Mouse (Mus musculus): ENCODE data around the gene Cask. TPM values are rescaled to one million over a fixed set of nuclear protein-coding genes. Genes with fewer than 3 reads are reported as not detected.
A peak's percentile ranks its signal among the peaks of the same experiment; 100 is the strongest.

The Cask gene
- total RNA-seq, 2 experiments from 2014 or later = 32.9 to 42.1 TPM

- DNase-seq = no peak
Measured at GRCm38 (mm10) chrX:13720296-13720829, 130.8 kb downstream of the Cask start.

- DNase-seq = no peak
Measured at GRCm38 (mm10) chrX:13718283-13718682, 132.9 kb downstream of the Cask start.

- no peak for DNase-seq
Measured at GRCm38 (mm10) chrX:13716796-13717569, 134.2 kb downstream of the Cask start.

GRCm38 (mm10) chrX:13710174-13710573 is 141.0 kb downstream of the Cask start:
- peak; percentile 40 to 51 for DNase-seq

- peak in 1 of 2 experiments; percentile 5 for DNase-seq
Measured at GRCm38 (mm10) chrX:13705051-13705450, 146.1 kb downstream of the Cask start.

GRCm38 (mm10) chrX:13700681-13701080 is 150.5 kb downstream of the Cask start:
- DNase-seq = no peak

GRCm38 (mm10) chrX:13691865-13692264 is 159.3 kb downstream of the Cask start:
- no peak for DNase-seq

GRCm38 (mm10) chrX:13688356-13688755 is 162.8 kb downstream of the Cask start:
- no peak for DNase-seq

GRCm38 (mm10) chrX:13686589-13686988 is 164.6 kb downstream of the Cask start:
- no peak for DNase-seq

GRCm38 (mm10) chrX:13681748-13682147 is 169.4 kb downstream of the Cask start:
- DNase-seq = no peak

- DNase-seq = no peak
Measured at GRCm38 (mm10) chrX:13673001-13673400, 178.2 kb downstream of the Cask start.

- no peak for DNase-seq
Measured at GRCm38 (mm10) chrX:13670342-13670741, 180.8 kb downstream of the Cask start.

- no peak for DNase-seq
Measured at GRCm38 (mm10) chrX:13668867-13669266, 182.3 kb downstream of the Cask start.

- DNase-seq = no peak
Measured at GRCm38 (mm10) chrX:13661063-13661462, 190.1 kb downstream of the Cask start, which contains the start of gene Gpr82. Gene Gpr82, plus strand, starts transcription at chrX:13661363.

- no peak for DNase-seq
Measured at GRCm38 (mm10) chrX:13659201-13659890, 191.8 kb downstream of the Cask start.

- DNase-seq = no peak
Measured at GRCm38 (mm10) chrX:13658616-13659140, 192.5 kb downstream of the Cask start.

GRCm38 (mm10) chrX:13656721-13657120 is 194.4 kb downstream of the Cask start:
- DNase-seq = peak; percentile 25 to 55

GRCm38 (mm10) chrX:13655906-13656305 is 195.3 kb downstream of the Cask start:
- DNase-seq = no peak

- no peak for DNase-seq
Measured at GRCm38 (mm10) chrX:13655005-13655421, 196.2 kb downstream of the Cask start.

- DNase-seq = no peak
Measured at GRCm38 (mm10) chrX:13652291-13652690, 198.9 kb downstream of the Cask start.

GRCm38 (mm10) chrX:13651889-13652288 is 199.3 kb downstream of the Cask start:
- DNase-seq = no peak

GRCm38 (mm10) chrX:13638894-13639293 is 212.3 kb downstream of the Cask start:
- no peak for DNase-seq

- DNase-seq = no peak
Measured at GRCm38 (mm10) chrX:13636398-13636797, 214.8 kb downstream of the Cask start.
